11 mouse cellular contexts compared by ENCODE assay signal in genomic region chr16:31303276-31303675, GRCm38 (mm10). TPM values are rescaled to one million over a fixed set of nuclear protein-coding genes. Genes with fewer than 3 reads are reported as not detected.
DNase-seq lines count a peak whose midpoint lies in the region; ATAC-seq and TF ChIP-seq lines count a peak whose summit lies in the region.
"Had no signal": no experiment of that assay in that cellular context is flagged by ENCODE, and none has a peak within 500 bp of the region (broad histone marks: within the 10 kb centered on the region; RNA-seq: fewer than 3 reads in every experiment).

No protein-coding gene starts in this region.

- peaks cover 20% of the 10 kb centered on the region for H3K4me1 ChIP-seq in kidney, embryonic 14.5 days (ENCODE audit: control insufficient read depth, insufficient read depth, low read length)
- H3K4me1 ChIP-seq in lung, adult 2 months (ENCODE audit: control insufficient read depth, insufficient read depth, low read length), result no peaks in the 10 kb centered on the region

- 64% methylated on average over 10 of the region's 10 CpGs for WGBS in kidney, embryonic 14.5 days
- WGBS in lung, adult 2 months, result 63% methylated on average over 10 of the region's 10 CpGs

- no peak overlapping the region for H3K27ac ChIP-seq in kidney, embryonic 14.5 days (ENCODE audit: low read depth, low read length)
- H3K27ac ChIP-seq: midbrain, embryonic 15.5 days; stomach, embryonic 15.5 days had no signal

- no peak for TF ChIP-seq CTCF in lung, adult 2 months (IDR thresholded peaks at IDR 0.05; ENCODE audit: insufficient read depth, low read length)

- H3K36me3 ChIP-seq in kidney, embryonic 14.5 days (ENCODE audit: control insufficient read depth, insufficient read depth, low read length), result no peaks in the 10 kb centered on the region
- H3K36me3 ChIP-seq: midbrain, embryonic 15.5 days; stomach, embryonic 15.5 days had no signal

- H3K9me3 ChIP-seq in kidney, embryonic 14.5 days (ENCODE audit: control insufficient read depth, low read length), result no peaks in the 10 kb centered on the region
- H3K9me3 ChIP-seq: midbrain, embryonic 15.5 days; stomach, embryonic 15.5 days had no signal

- H3K9ac ChIP-seq in kidney, embryonic 14.5 days (ENCODE audit: low read depth, low read length), result no peak overlapping the region
- H3K9ac ChIP-seq: lung, embryonic 14.5 days; midbrain, embryonic 15.5 days; stomach, embryonic 15.5 days had no signal

- H3K4me3 ChIP-seq in kidney, embryonic 14.5 days (ENCODE audit: low read length), result no peak overlapping the region
- H3K4me3 ChIP-seq in lung, adult 2 months (replicated peaks; ENCODE audit: extremely low read depth, low read depth, low read length), result no peak overlapping the region
- H3K4me3 ChIP-seq: midbrain, embryonic 15.5 days; stomach, embryonic 15.5 days had no signal

- DNase-seq in kidney, adult 18-20 months, result peak; percentile 18
- DNase-seq in Muller cell, postnatal 12 days (ENCODE audit: inconsistent ontology term), result peak; percentile 34
- peak; percentile 82 for DNase-seq in gastrocnemius, adult 18-20 months (ENCODE audit: low spot score)
- DNase-seq in kidney, postnatal 10 days, result peak; percentile 39
- DNase-seq in lung, adult 2 months, result no peak
- no peak for DNase-seq in liver
- DNase-seq: lung, embryonic 14.5 days had no signal

- H3K27me3 ChIP-seq in kidney, embryonic 14.5 days (ENCODE audit: control insufficient read depth, insufficient read depth, low read length), result no peaks in the 10 kb centered on the region
- H3K27me3 ChIP-seq: CH12.LX; midbrain, embryonic 15.5 days; stomach, embryonic 15.5 days had no signal

- ATAC-seq in kidney, embryonic 14.5 days (ENCODE audit: low FRiP score, low TSS enrichment), result no peak
- ATAC-seq: midbrain, embryonic 15.5 days had no signal

- no peak for TF ChIP-seq POLR2A in lung, adult 2 months (IDR thresholded peaks at IDR 0.05; ENCODE audit: borderline replicate concordance, extremely low read depth, low read depth, low read length)

- H3K4me2 ChIP-seq in kidney, embryonic 14.5 days (replicated peaks; ENCODE audit: low read depth, low read length), result no peak overlapping the region
- H3K4me2 ChIP-seq: lung, embryonic 14.5 days; midbrain, embryonic 15.5 days; stomach, embryonic 15.5 days had no signal

RNA-seq across cellular contexts. Expression of gene Apod, which starts 11.3 kb away (rescaled TPM):
- polyA plus RNA-seq in kidney, embryonic 14.5 days (2014; fragmentation: Nextera tagmentation; extraction: Ambion mirVana), result 0.47 TPM in 2 replicates
- total RNA-seq in gastrocnemius, adult 18-20 months (2021), result 10 to 100 TPM; 41.6 to 82.1 TPM
- polyA plus RNA-seq in lung, adult 2 months (2012; rRNA removed), result 2.9 and 5.1 TPM in 2 replicates
- polyA plus RNA-seq: lung, embryonic 14.5 days had no signal

RNA-seq across cellular contexts. Expression of gene Ppp1r2, which starts 28.2 kb away (rescaled TPM):
- polyA plus RNA-seq in kidney, embryonic 14.5 days (2014; fragmentation: Nextera tagmentation; extraction: Ambion mirVana), result 77.0 and 98.6 TPM in 2 replicates
- total RNA-seq in gastrocnemius, adult 18-20 months (2021), result 10 to 100 TPM; 83.4 to 98.3 TPM
- 89.0 and 116 TPM in 2 replicates for polyA plus RNA-seq in lung, adult 2 months (2012; rRNA removed)

Comparison
In these comparisons a context has a peak if more than half of its experiments do, and no peak if none do; other contexts are left out.
1. DNase-seq: peak in kidney, adult 18-20 months (single experiment), Muller cell, postnatal 12 days (single experiment), gastrocnemius, adult 18-20 months (single experiment) and kidney, postnatal 10 days (single experiment); none in lung, adult 2 months (single experiment) and liver (single experiment).